Mouse (Mus musculus) kidney, adult 2 months (tissue): Measurements from ENCODE around the gene Astn1.

ENCODE experiments used
- CTCF ChIP-seq: fragments of 200-500 bp; conservative IDR thresholded peaks from 2 replicates; pipeline ENCODE4 v1.5.1; 2011; ENCODE audit warnings: low read depth, mild to moderate bottlenecking, control low read depth, low read length, moderate library complexity, mixed read lengths; ENCODE audit not compliant: insufficient read depth, insufficient read length
- POLR2A ChIP-seq: fragments of 200-500 bp; IDR thresholded peaks from one replicate; pipeline ENCODE4 v1.6.1; 2011; ENCODE audit warnings: low read depth, low read length, control low read depth

GRCm38 (mm10) chr1:158642247-158642646 is 280.2 kb downstream of the Astn1 start:
- no peak for TF ChIP-seq POLR2A
- no peak for TF ChIP-seq CTCF
